20 mouse cellular contexts compared by ENCODE assay signal in the genomic region with DNA sequence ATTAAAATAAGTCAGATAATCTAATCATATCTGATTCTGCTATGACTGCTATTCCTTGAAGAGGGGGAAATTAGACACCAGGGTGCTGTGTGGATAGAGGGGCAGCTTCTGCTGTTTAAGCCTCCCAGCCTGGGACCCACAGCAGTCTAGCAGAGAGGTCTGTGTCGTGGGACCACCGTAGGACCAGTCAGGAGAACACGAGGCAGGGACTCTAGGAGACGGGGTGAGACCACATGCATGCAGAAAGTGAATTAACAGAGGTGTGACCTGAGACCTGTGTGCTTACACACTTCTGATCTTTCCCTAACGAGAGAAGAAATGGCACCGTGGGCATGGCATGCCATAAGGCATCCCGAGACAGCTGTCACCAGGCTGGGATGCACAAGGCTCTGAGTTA.
A peak's percentile ranks its signal among the peaks of the same experiment; 100 is the strongest.
DNase-seq lines count a peak whose midpoint lies in the region; ATAC-seq and TF ChIP-seq lines count a peak whose summit lies in the region.
"Had no signal": no experiment of that assay in that cellular context is flagged by ENCODE, and none has a peak within 500 bp of the region (broad histone marks: within the 10 kb centered on the region; RNA-seq: fewer than 3 reads in every experiment).

No protein-coding gene starts in this region.

- H3K36me3 ChIP-seq in intestine, embryonic 14.5 days (ENCODE audit: control insufficient read depth, insufficient read depth, low read length): no peaks in the 10 kb centered on the region
- no peaks in the 10 kb centered on the region for H3K36me3 ChIP-seq in intestine, postnatal 0 days (ENCODE audit: control insufficient read depth, insufficient read depth)
- H3K36me3 ChIP-seq in midbrain, embryonic 16.5 days (ENCODE audit: control insufficient read depth, insufficient read depth, low read length): no peaks in the 10 kb centered on the region
- H3K36me3 ChIP-seq in midbrain, postnatal 0 days (ENCODE audit: insufficient read depth, low read length): no peaks in the 10 kb centered on the region
- no peaks in the 10 kb centered on the region for H3K36me3 ChIP-seq in hindbrain, embryonic 15.5 days
- no peaks in the 10 kb centered on the region for H3K36me3 ChIP-seq in stomach, postnatal 0 days (ENCODE audit: control insufficient read depth, insufficient read depth, low read length)

- 82% methylated on average over 7 of the region's 7 CpGs for WGBS in intestine, embryonic 14.5 days
- 83% methylated on average over 7 of the region's 7 CpGs for WGBS in intestine, postnatal 0 days
- 67% methylated on average over 7 of the region's 7 CpGs for WGBS in midbrain, embryonic 16.5 days
- WGBS in midbrain, postnatal 0 days: 77% methylated on average over 7 of the region's 7 CpGs
- 67% methylated on average over 7 of the region's 7 CpGs for WGBS in hindbrain, embryonic 15.5 days
- 86% methylated on average over 7 of the region's 7 CpGs for WGBS in stomach, postnatal 0 days

- peak overlapping the region; percentile 62; the same call in 1 of the 2 replicates for H3K27ac ChIP-seq in intestine, embryonic 14.5 days (ENCODE audit: low read depth)
- no peak overlapping the region for H3K27ac ChIP-seq in intestine, postnatal 0 days (ENCODE audit: low read depth, low read length)
- no peak overlapping the region for H3K27ac ChIP-seq in midbrain, embryonic 16.5 days (ENCODE audit: low read length)
- no peak overlapping the region for H3K27ac ChIP-seq in midbrain, postnatal 0 days (ENCODE audit: low read depth, low read length)
- no peak overlapping the region for H3K27ac ChIP-seq in hindbrain, embryonic 15.5 days (replicated peaks)
- no peak overlapping the region for H3K27ac ChIP-seq in stomach, postnatal 0 days (replicated peaks)
- H3K27ac ChIP-seq: gastrocnemius, adult 2 months; layer of hippocampus, adult 2 months had no signal

- no peak for ATAC-seq in intestine, embryonic 14.5 days (replicated peaks; ENCODE audit: low FRiP score, low TSS enrichment, low read depth)
- no peak for ATAC-seq in intestine, postnatal 0 days
- ATAC-seq in midbrain, embryonic 16.5 days: peak; percentile 30; the same call in 1 of the 2 replicates
- ATAC-seq in midbrain, postnatal 0 days (ENCODE audit: low FRiP score): no peak
- peak; percentile 54 for ATAC-seq in hindbrain, embryonic 15.5 days (ENCODE audit: low FRiP score, low read depth)
- ATAC-seq in stomach, postnatal 0 days (ENCODE audit: low FRiP score, low TSS enrichment): peak; percentile 10; the same call in 1 of the 2 replicates
- ATAC-seq: liver, postnatal 0 days had no signal

- no peak overlapping the region for H3K4me2 ChIP-seq in intestine, embryonic 14.5 days (ENCODE audit: low read length)
- no peak overlapping the region for H3K4me2 ChIP-seq in intestine, postnatal 0 days (replicated peaks; ENCODE audit: low read depth)
- no peak overlapping the region for H3K4me2 ChIP-seq in midbrain, embryonic 16.5 days (ENCODE audit: low read length)
- H3K4me2 ChIP-seq in midbrain, postnatal 0 days (ENCODE audit: low read depth, low read length, poor library complexity, severe bottlenecking): no peak overlapping the region
- no peak overlapping the region for H3K4me2 ChIP-seq in hindbrain, embryonic 15.5 days
- no peak overlapping the region for H3K4me2 ChIP-seq in stomach, postnatal 0 days (replicated peaks; ENCODE audit: low read depth)

- H3K9ac ChIP-seq in intestine, embryonic 14.5 days (ENCODE audit: low read length): no peak overlapping the region
- H3K9ac ChIP-seq in intestine, postnatal 0 days (ENCODE audit: low read depth, low read length): no peak overlapping the region
- no peak overlapping the region for H3K9ac ChIP-seq in midbrain, embryonic 16.5 days (ENCODE audit: low read depth, low read length)
- no peak overlapping the region for H3K9ac ChIP-seq in midbrain, postnatal 0 days (replicated peaks; ENCODE audit: low read length, poor library complexity, severe bottlenecking)
- H3K9ac ChIP-seq in hindbrain, embryonic 15.5 days: no peak overlapping the region
- no peak overlapping the region for H3K9ac ChIP-seq in stomach, postnatal 0 days (ENCODE audit: low read length)
- H3K9ac ChIP-seq: liver, postnatal 0 days had no signal

- H3K9me3 ChIP-seq in intestine, embryonic 14.5 days (ENCODE audit: control insufficient read depth, low read length): no peaks in the 10 kb centered on the region
- no peaks in the 10 kb centered on the region for H3K9me3 ChIP-seq in intestine, postnatal 0 days (ENCODE audit: control insufficient read depth)
- H3K9me3 ChIP-seq in midbrain, embryonic 16.5 days (replicated peaks; ENCODE audit: control insufficient read depth, low read length, poor library complexity, severe bottlenecking): no peaks in the 10 kb centered on the region
- H3K9me3 ChIP-seq in midbrain, postnatal 0 days (ENCODE audit: low read length): no peaks in the 10 kb centered on the region
- no peaks in the 10 kb centered on the region for H3K9me3 ChIP-seq in hindbrain, embryonic 15.5 days
- no peaks in the 10 kb centered on the region for H3K9me3 ChIP-seq in stomach, postnatal 0 days (ENCODE audit: control insufficient read depth, low read length)

- no peak for DNase-seq in intestine, embryonic 14.5 days (ENCODE audit: low spot score)
- DNase-seq in midbrain, postnatal 0 days (ENCODE audit: low spot score): no peak
- DNase-seq in stomach, postnatal 0 days (ENCODE audit: low spot score): no peak
- DNase-seq in spleen, postnatal 14 days (ENCODE audit: low spot score in 2 of 2): no peak
- DNase-seq: cerebellum, adult 2 months; cerebellum, postnatal 36 days; gastrocnemius, adult 2 months; heart, postnatal 36 days; kidney, adult 2 months; kidney, postnatal 10 days; layer of hippocampus, postnatal 36 days; liver; liver, postnatal 0 days; lung, postnatal 4 days; thymus, postnatal 14 days had no signal

- no peak for TF ChIP-seq CTCF in intestine, postnatal 0 days (IDR thresholded peaks at IDR 0.05; ENCODE audit: low read depth)
- TF ChIP-seq CTCF in midbrain, postnatal 0 days (IDR thresholded peaks at IDR 0.05): no peak
- TF ChIP-seq CTCF in stomach, postnatal 0 days (IDR thresholded peaks at IDR 0.05; ENCODE audit: low read depth): no peak

- no peak for TF ChIP-seq EP300 in stomach, postnatal 0 days (optimal IDR thresholded peaks at IDR 0.05)

- peaks cover 13% of the 10 kb centered on the region; the same call in 1 of the 2 replicates for H3K4me1 ChIP-seq in intestine, embryonic 14.5 days (replicated peaks; ENCODE audit: control insufficient read depth, insufficient read depth, low read length)
- 0 out of 2 replicates have a peak, but pooled peaks cover 2% of the 10 kb centered on the region for H3K4me1 ChIP-seq in intestine, postnatal 0 days (replicated peaks; ENCODE audit: control insufficient read depth, insufficient read depth, low read length)
- peaks cover 8% of the 10 kb centered on the region for H3K4me1 ChIP-seq in midbrain, embryonic 16.5 days (ENCODE audit: control insufficient read depth, insufficient read depth, low read length)
- H3K4me1 ChIP-seq in midbrain, postnatal 0 days (ENCODE audit: insufficient read depth, low read length): no peaks in the 10 kb centered on the region
- H3K4me1 ChIP-seq in hindbrain, embryonic 15.5 days (replicated peaks): peaks cover 16% of the 10 kb centered on the region
- no peaks in the 10 kb centered on the region for H3K4me1 ChIP-seq in stomach, postnatal 0 days (replicated peaks; ENCODE audit: control insufficient read depth, insufficient read depth)

- no peaks in the 10 kb centered on the region for H3K27me3 ChIP-seq in intestine, embryonic 14.5 days (replicated peaks; ENCODE audit: control insufficient read depth, insufficient read depth, low read length)
- no peaks in the 10 kb centered on the region for H3K27me3 ChIP-seq in intestine, postnatal 0 days (replicated peaks; ENCODE audit: control insufficient read depth, insufficient read depth, low read length)
- H3K27me3 ChIP-seq in midbrain, embryonic 16.5 days (ENCODE audit: control insufficient read depth, insufficient read depth, low read depth, low read length): no peaks in the 10 kb centered on the region
- no peaks in the 10 kb centered on the region for H3K27me3 ChIP-seq in midbrain, postnatal 0 days (ENCODE audit: insufficient read depth, low read length)
- H3K27me3 ChIP-seq in hindbrain, embryonic 15.5 days: no peaks in the 10 kb centered on the region
- H3K27me3 ChIP-seq in stomach, postnatal 0 days (ENCODE audit: control insufficient read depth, insufficient read depth, low read length): no peaks in the 10 kb centered on the region

- no peak overlapping the region for H3K4me3 ChIP-seq in intestine, embryonic 14.5 days (ENCODE audit: low read depth, low read length)
- H3K4me3 ChIP-seq in intestine, postnatal 0 days (ENCODE audit: low read depth, low read length): no peak overlapping the region
- H3K4me3 ChIP-seq in midbrain, embryonic 16.5 days (ENCODE audit: low read depth, low read length): no peak overlapping the region
- H3K4me3 ChIP-seq in midbrain, postnatal 0 days (ENCODE audit: low read depth, low read length): no peak overlapping the region
- H3K4me3 ChIP-seq in hindbrain, embryonic 15.5 days: no peak overlapping the region
- no peak overlapping the region for H3K4me3 ChIP-seq in stomach, postnatal 0 days (ENCODE audit: low read depth, low read length)
- H3K4me3 ChIP-seq: gastrocnemius, adult 2 months; layer of hippocampus, adult 2 months; myocyte had no signal

Comparison
In these comparisons a context has a peak if more than half of its experiments do, and no peak if none do; other contexts are left out.
1. ATAC-seq: peak in midbrain, embryonic 16.5 days (single experiment), hindbrain, embryonic 15.5 days (single experiment) and stomach, postnatal 0 days (single experiment); none in intestine, embryonic 14.5 days (single experiment), intestine, postnatal 0 days (single experiment) and midbrain, postnatal 0 days (single experiment).